In genomic region chr1:24452159-24452558, GRCm38 (mm10) we compare ENCODE assay signal across 13 mouse cellular contexts.
DNase-seq lines count a peak whose midpoint lies in the region; ATAC-seq and TF ChIP-seq lines count a peak whose summit lies in the region.
"Had no signal": no experiment of that assay in that cellular context is flagged by ENCODE, and none has a peak within 500 bp of the region (broad histone marks: within the 10 kb centered on the region; RNA-seq: fewer than 3 reads in every experiment).

No protein-coding gene starts in this region.

- H3K9ac ChIP-seq in hindbrain, embryonic 11.5 days (ENCODE audit: low read depth, low read length), result no peak overlapping the region
- no peak overlapping the region for H3K9ac ChIP-seq in hindbrain, embryonic 12.5 days
- H3K9ac ChIP-seq in midbrain, embryonic 11.5 days (ENCODE audit: low read length), result no peak overlapping the region
- H3K9ac ChIP-seq in midbrain, embryonic 15.5 days, result no peak overlapping the region
- H3K9ac ChIP-seq in intestine, embryonic 16.5 days (ENCODE audit: low read depth, low read length), result no peak overlapping the region
- H3K9ac ChIP-seq: liver, embryonic 13.5 days had no signal

- no peaks in the 10 kb centered on the region for H3K4me1 ChIP-seq in hindbrain, embryonic 11.5 days (replicated peaks; ENCODE audit: control insufficient read depth, insufficient read depth, low read length)
- H3K4me1 ChIP-seq in hindbrain, embryonic 12.5 days, result no peaks in the 10 kb centered on the region
- no peaks in the 10 kb centered on the region; the same call in 1 of the 2 replicates for H3K4me1 ChIP-seq in midbrain, embryonic 11.5 days (ENCODE audit: control insufficient read depth, insufficient read depth, low read length)
- no peaks in the 10 kb centered on the region for H3K4me1 ChIP-seq in midbrain, embryonic 15.5 days
- H3K4me1 ChIP-seq in intestine, embryonic 16.5 days (ENCODE audit: control insufficient read depth, insufficient read depth, low read length), result no peaks in the 10 kb centered on the region
- H3K4me1 ChIP-seq in olfactory bulb, adult 2 months (ENCODE audit: control insufficient read depth, insufficient read depth, low read length), result peaks cover 3% of the 10 kb centered on the region; the same call in 1 of the 2 replicates
- H3K4me1 ChIP-seq: liver, embryonic 13.5 days had no signal

- no peak for TF ChIP-seq POLR2A in olfactory bulb, adult 2 months (IDR thresholded peaks at IDR 0.05; ENCODE audit: insufficient read depth, low read depth, low read length)

- no peak overlapping the region for H3K4me2 ChIP-seq in hindbrain, embryonic 11.5 days (replicated peaks; ENCODE audit: low read depth, low read length)
- H3K4me2 ChIP-seq in hindbrain, embryonic 12.5 days (replicated peaks), result no peak overlapping the region
- H3K4me2 ChIP-seq in midbrain, embryonic 11.5 days, result no peak overlapping the region
- H3K4me2 ChIP-seq in midbrain, embryonic 15.5 days, result no peak overlapping the region
- no peak overlapping the region for H3K4me2 ChIP-seq in intestine, embryonic 16.5 days (ENCODE audit: low read depth, low read length)
- H3K4me2 ChIP-seq: liver, embryonic 13.5 days had no signal

- no peaks in the 10 kb centered on the region for H3K9me3 ChIP-seq in hindbrain, embryonic 11.5 days (ENCODE audit: control insufficient read depth, low read length)
- no peaks in the 10 kb centered on the region for H3K9me3 ChIP-seq in hindbrain, embryonic 12.5 days (replicated peaks)
- H3K9me3 ChIP-seq in midbrain, embryonic 11.5 days (ENCODE audit: control insufficient read depth, low read length), result no peaks in the 10 kb centered on the region
- H3K9me3 ChIP-seq in midbrain, embryonic 15.5 days, result no peaks in the 10 kb centered on the region
- H3K9me3 ChIP-seq in intestine, embryonic 16.5 days (ENCODE audit: control insufficient read depth, low read length), result no peaks in the 10 kb centered on the region
- H3K9me3 ChIP-seq: hindbrain, embryonic 10.5 days; liver, embryonic 13.5 days had no signal

- DNase-seq in hindbrain, embryonic 11.5 days (ENCODE audit: low spot score), result no peak
- DNase-seq in midbrain, embryonic 11.5 days (ENCODE audit: low spot score, missing footprints), result no peak
- no peak for DNase-seq in spleen, postnatal 10 days (ENCODE audit: low spot score in 2 of 2)
- DNase-seq: adrenal gland, adult 8-10 months; gastrocnemius, postnatal 14 days; kidney, postnatal 36 days; liver, embryonic 13.5 days; right cerebral cortex, postnatal 14 days had no signal

- WGBS in hindbrain, embryonic 11.5 days, result 78% methylated on average over 7 of the region's 7 CpGs
- 73% methylated on average over 7 of the region's 7 CpGs for WGBS in hindbrain, embryonic 12.5 days
- 71% methylated on average over 7 of the region's 7 CpGs for WGBS in midbrain, embryonic 11.5 days
- 55% methylated on average over 7 of the region's 7 CpGs for WGBS in midbrain, embryonic 15.5 days
- 53% methylated on average over 7 of the region's 7 CpGs for WGBS in intestine, embryonic 16.5 days
- 35% methylated on average over 7 of the region's 7 CpGs for WGBS in olfactory bulb, adult 2 months

- no peaks in the 10 kb centered on the region for H3K27me3 ChIP-seq in hindbrain, embryonic 11.5 days (ENCODE audit: control insufficient read depth, insufficient read depth, low read length)
- H3K27me3 ChIP-seq in hindbrain, embryonic 12.5 days, result no peaks in the 10 kb centered on the region; the same call in 1 of the 2 replicates
- no peaks in the 10 kb centered on the region for H3K27me3 ChIP-seq in midbrain, embryonic 11.5 days (ENCODE audit: control insufficient read depth, insufficient read depth, low read length)
- H3K27me3 ChIP-seq in midbrain, embryonic 15.5 days (replicated peaks), result no peaks in the 10 kb centered on the region
- no peaks in the 10 kb centered on the region for H3K27me3 ChIP-seq in intestine, embryonic 16.5 days (replicated peaks; ENCODE audit: control insufficient read depth, insufficient read depth, low read length)
- H3K27me3 ChIP-seq: liver, embryonic 13.5 days had no signal

- TF ChIP-seq CTCF in olfactory bulb, adult 2 months (IDR thresholded peaks at IDR 0.05; ENCODE audit: insufficient read depth, low read depth, low read length), result no peak

- H3K36me3 ChIP-seq in hindbrain, embryonic 11.5 days (ENCODE audit: control insufficient read depth, insufficient read depth, low read length), result no peaks in the 10 kb centered on the region
- H3K36me3 ChIP-seq in hindbrain, embryonic 12.5 days, result no peaks in the 10 kb centered on the region
- H3K36me3 ChIP-seq in midbrain, embryonic 11.5 days (ENCODE audit: control insufficient read depth, insufficient read depth, low read length), result no peaks in the 10 kb centered on the region
- no peaks in the 10 kb centered on the region for H3K36me3 ChIP-seq in midbrain, embryonic 15.5 days (replicated peaks)
- no peaks in the 10 kb centered on the region for H3K36me3 ChIP-seq in intestine, embryonic 16.5 days (ENCODE audit: control insufficient read depth, insufficient read depth, low read length)
- H3K36me3 ChIP-seq: hindbrain, embryonic 10.5 days; liver, embryonic 13.5 days had no signal

- no peak overlapping the region for H3K4me3 ChIP-seq in hindbrain, embryonic 11.5 days (ENCODE audit: low read depth, low read length)
- H3K4me3 ChIP-seq in hindbrain, embryonic 12.5 days, result no peak overlapping the region
- H3K4me3 ChIP-seq in midbrain, embryonic 11.5 days (ENCODE audit: low read depth, low read length), result no peak overlapping the region
- no peak overlapping the region for H3K4me3 ChIP-seq in midbrain, embryonic 15.5 days
- no peak overlapping the region for H3K4me3 ChIP-seq in intestine, embryonic 16.5 days (ENCODE audit: low read length)
- H3K4me3 ChIP-seq in olfactory bulb, adult 2 months (ENCODE audit: insufficient read depth, low read depth, low read length), result no peak overlapping the region
- H3K4me3 ChIP-seq: hindbrain, embryonic 10.5 days; liver, embryonic 13.5 days had no signal

- no peak overlapping the region for H3K27ac ChIP-seq in hindbrain, embryonic 11.5 days (ENCODE audit: low read depth, low read length)
- no peak overlapping the region for H3K27ac ChIP-seq in hindbrain, embryonic 12.5 days
- H3K27ac ChIP-seq in midbrain, embryonic 11.5 days (ENCODE audit: low read depth, low read length), result no peak overlapping the region
- H3K27ac ChIP-seq in midbrain, embryonic 15.5 days, result no peak overlapping the region
- peak overlapping the region; percentile 68 for H3K27ac ChIP-seq in intestine, embryonic 16.5 days (ENCODE audit: low read length)
- H3K27ac ChIP-seq in olfactory bulb, adult 2 months (ENCODE audit: insufficient read depth, low read depth, low read length), result peak overlapping the region; percentile 21; the same call in 1 of the 2 replicates
- H3K27ac ChIP-seq: hindbrain, embryonic 10.5 days; liver, embryonic 13.5 days had no signal

- 0 out of 2 replicates have a peak, but pooled peaks have one; percentile 12 for ATAC-seq in hindbrain, embryonic 11.5 days (ENCODE audit: low FRiP score)
- no peak for ATAC-seq in hindbrain, embryonic 12.5 days (ENCODE audit: low FRiP score)
- 0 out of 2 replicates have a peak, but pooled peaks have one; percentile 19 for ATAC-seq in midbrain, embryonic 11.5 days (ENCODE audit: low FRiP score)
- ATAC-seq in midbrain, embryonic 15.5 days (replicated peaks), result no peak
- ATAC-seq in intestine, embryonic 16.5 days, result peak; percentile 65

Comparison
In these comparisons a context has a peak if more than half of its experiments do, and no peak if none do; other contexts are left out.
1. ATAC-seq: peak in hindbrain, embryonic 11.5 days (single experiment), midbrain, embryonic 11.5 days (single experiment) and intestine, embryonic 16.5 days (single experiment); none in hindbrain, embryonic 12.5 days (single experiment) and midbrain, embryonic 15.5 days (single experiment).
2. H3K27ac ChIP-seq: peak in intestine, embryonic 16.5 days (single experiment) and olfactory bulb, adult 2 months (single experiment); none in hindbrain, embryonic 11.5 days (single experiment), hindbrain, embryonic 12.5 days (single experiment), midbrain, embryonic 11.5 days (single experiment) and midbrain, embryonic 15.5 days (single experiment).